Mouse (Mus musculus) midbrain, embryonic 14.5 days (tissue): ENCODE results near the gene Enpp7. TPM values are rescaled to one million over a fixed set of nuclear protein-coding genes. Genes with fewer than 3 reads are reported as not detected.

Experiments used
- ATAC-seq: fragments of 200-750 bp; cut with Nextera tagmentation; 2 replicates; pipeline ENCODE4 v1.8.0; 2017; ENCODE audit warnings: moderate number of reproducible peaks, moderate library complexity; ENCODE audit not compliant: low FRiP score, low TSS enrichment
- DNase-seq: peaks from one replicate; pipeline ENCODE4 v3.0.0-alpha.2; 2015
- H3K27ac ChIP-seq: fragments of 300-500 bp; sonication (generic); replicated peaks from 2 replicates; pipeline ENCODE4 v1.5.1; 2014; ENCODE audit warnings: mild to moderate bottlenecking, low read depth, low read length, moderate library complexity
- H3K27me3 ChIP-seq: fragments of 300-500 bp; sonication (generic); 2 replicates; pipeline ENCODE4 v1.6.1; 2014; ENCODE audit warnings: low read length, control low read depth, mixed read lengths; ENCODE audit not compliant: control insufficient read depth, insufficient read depth
- H3K36me3 ChIP-seq: fragments of 300-500 bp; sonication (generic); 2 replicates; pipeline ENCODE4 v1.6.1; 2014; ENCODE audit warnings: low read length, control low read depth; ENCODE audit not compliant: control insufficient read depth, insufficient read depth
- H3K4me1 ChIP-seq: fragments of 300-500 bp; sonication (generic); 2 replicates; pipeline ENCODE4 v1.6.1; 2014; ENCODE audit warnings: mild to moderate bottlenecking, antibody characterized with exemption, low read length, control low read depth; ENCODE audit not compliant: control insufficient read depth, insufficient read depth
- H3K4me2 ChIP-seq: fragments of 300-500 bp; sonication (generic); 2 replicates; pipeline ENCODE4 v1.6.1; 2014; ENCODE audit warnings: mild to moderate bottlenecking, low read length, moderate library complexity
- H3K4me3 ChIP-seq: fragments of 300-500 bp; sonication (generic); replicated peaks from 2 replicates; pipeline ENCODE4 v1.5.1; 2014; ENCODE audit warnings: low read depth, low read length
- H3K9ac ChIP-seq: fragments of 300-500 bp; sonication (generic); replicated peaks from 2 replicates; pipeline ENCODE4 v1.6.1; 2014; ENCODE audit warnings: mild to moderate bottlenecking, low read length, moderate library complexity
- H3K9me3 ChIP-seq: fragments of 300-500 bp; sonication (generic); 2 replicates; pipeline ENCODE4 v1.6.1; 2016; ENCODE audit warnings: low read length, control low read depth, mixed read lengths; ENCODE audit not compliant: control insufficient read depth
- WGBS: fragments of 180-500 bp; shearing (Covaris S2); extraction: QIAGEN DNeasy Blood & Tissue Kit; methylation state at CpG from one replicate; pipeline ENCODE4 v1.1.7; 2014; 5-methylcytosine and 5-hydroxymethylcytosine counted together
- polyA plus RNA-seq: library from polyadenylated mRNA; unstranded; fragments of >200 nt; fragmentation: Nextera tagmentation; extraction: Ambion mirVana; gene quantifications from 2 replicates; pipeline ENCODE4 v1.2.1, GENCODE M21; 2014

Gene Enpp7
- polyA plus RNA-seq, 1 experiment from 2014 or later = not detected

DNA sequence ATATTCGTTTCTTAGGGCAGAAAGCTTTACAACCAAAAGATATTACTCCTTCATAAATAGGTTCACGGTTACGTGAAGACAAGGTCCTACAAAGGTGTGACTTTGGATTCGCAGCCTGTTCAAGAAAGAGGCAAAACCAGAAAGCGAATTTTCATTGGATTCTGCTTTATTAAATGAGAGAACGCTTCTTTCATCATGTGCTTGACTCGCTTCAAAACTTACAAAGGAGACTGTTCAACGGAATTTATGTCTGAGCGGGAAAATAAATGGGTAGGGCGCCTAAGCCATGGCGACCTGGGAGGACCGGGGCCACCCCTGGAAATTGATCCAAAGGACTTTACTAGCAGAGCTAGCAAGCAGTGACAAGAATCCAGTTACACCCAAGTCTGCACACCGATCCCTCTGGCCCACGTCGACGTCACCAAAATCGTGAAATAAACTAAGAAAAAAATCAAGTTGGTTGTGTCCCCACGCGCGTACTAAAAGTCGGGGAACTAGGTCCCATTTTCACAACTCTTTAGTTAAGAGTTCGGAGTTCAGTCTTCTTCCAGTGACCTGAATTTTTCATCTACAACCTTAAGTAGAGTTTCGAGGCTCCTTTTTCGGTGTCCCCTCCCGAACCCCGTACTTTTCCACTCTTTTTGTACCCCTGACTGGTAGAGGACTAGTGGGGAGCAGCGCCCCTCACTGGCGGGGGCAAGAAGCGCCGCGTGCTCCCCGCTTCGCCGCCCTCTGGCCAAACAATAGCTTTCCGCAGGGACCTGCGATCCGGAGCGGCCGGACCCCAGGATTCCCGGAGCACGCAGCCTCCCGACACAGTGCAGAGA is 34.3 kb downstream of the Enpp7 start:
- Histone ChIP-seq H3K36me3 (peaks cover 12% of the 10 kb centered on the region), H3K4me2 (peak overlapping the region; percentile 95), H3K27ac (peak overlapping the region; percentile 90), H3K9ac (peak overlapping the region; percentile 93), H3K9me3 (no peaks in the 10 kb centered on the region), H3K4me1 (peaks cover 35% of the 10 kb centered on the region), H3K4me3 (peak overlapping the region; percentile 98), H3K27me3 (peaks cover 3% of the 10 kb centered on the region; the same call in 1 of the 2 replicates)
- 6% methylated on average over 42 of the region's 42 CpGs for WGBS
- ATAC-seq = no peak
- no peak for DNase-seq

DNA sequence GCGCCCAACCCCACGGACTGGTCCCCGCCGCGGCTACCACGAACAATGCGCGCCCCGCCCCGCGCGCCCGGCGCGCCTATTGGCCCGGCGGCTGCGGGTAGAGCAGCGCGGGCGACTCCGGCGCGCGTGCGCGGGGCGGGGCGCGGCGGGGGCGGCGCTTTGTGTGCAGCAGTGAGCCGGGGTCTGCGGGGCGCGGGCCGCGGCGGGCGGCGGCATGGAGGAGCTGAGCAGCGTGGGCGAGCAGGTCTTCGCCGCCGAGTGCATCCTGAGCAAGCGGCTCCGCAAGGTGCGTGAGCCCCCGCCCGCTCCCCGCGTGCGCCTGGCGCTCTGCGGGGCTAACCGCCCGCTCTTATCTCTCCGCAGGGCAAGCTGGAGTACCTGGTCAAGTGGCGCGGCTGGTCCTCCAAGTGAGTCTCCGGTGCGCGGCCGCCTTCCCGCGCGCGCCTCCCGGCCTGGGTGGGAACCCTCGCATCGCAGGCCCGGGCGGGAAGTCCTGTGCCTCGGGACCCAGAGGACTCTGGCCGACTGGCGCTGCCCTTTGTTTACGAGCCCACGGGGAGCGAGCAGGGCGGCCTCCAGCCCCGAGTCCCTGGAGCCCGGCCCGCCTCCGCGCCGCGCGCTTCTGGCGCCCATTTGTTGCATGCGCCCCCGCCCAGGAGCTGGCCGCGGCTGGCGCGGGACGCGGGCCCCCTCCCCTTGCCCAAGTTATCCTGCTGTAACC is 35.1 kb downstream of the Enpp7 start, which contains the start of gene Cbx2:
TSS of gene Cbx2 (plus strand) at position 68 of the 721 bp plus-strand sequence.
- Histone ChIP-seq H3K4me2 (peak within 1 kb of the TSS; percentile 95), H3K36me3 (peaks cover 20% of the 10 kb centered on the region), H3K4me3 (peak within 1 kb of the TSS; percentile 98), H3K27ac (peak within 1 kb of the TSS; percentile 90), H3K4me1 (peaks cover 35% of the 10 kb centered on the region), H3K9ac (peak within 1 kb of the TSS; percentile 93), H3K9me3 (no peaks in the 10 kb centered on the region), H3K27me3 (peaks cover 3% of the 10 kb centered on the region; the same call in 1 of the 2 replicates)
- ATAC-seq (peak; percentile 93), DNase-seq (peak; percentile 98)
- under 1% methylated on average over 90 of the region's 99 CpGs for WGBS

DNA sequence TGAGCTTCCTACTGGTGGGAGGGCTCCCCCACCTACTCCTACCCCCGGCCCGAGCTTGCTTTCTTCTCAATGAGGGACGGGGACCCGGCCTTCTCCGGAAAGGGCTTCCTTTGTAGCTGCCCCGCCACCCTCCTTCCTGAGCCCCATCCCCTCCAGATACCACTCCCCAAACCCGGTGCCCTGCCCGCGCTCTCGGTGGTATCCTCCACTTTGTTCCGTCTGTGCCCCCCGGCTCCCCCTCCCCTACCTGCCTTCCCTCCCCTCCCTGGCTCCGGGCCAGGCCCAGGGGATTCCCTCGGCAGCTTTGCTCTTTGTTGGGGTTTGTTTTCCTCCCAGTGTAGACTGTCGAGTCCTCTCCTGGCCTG is 35.6 kb downstream of the Enpp7 start:
- peak; percentile 72 for DNase-seq
- under 1% methylated on average over 15 of the region's 15 CpGs for WGBS
- Histone ChIP-seq H3K27ac (peak overlapping the region; percentile 90), H3K27me3 (peaks cover 3% of the 10 kb centered on the region; the same call in 1 of the 2 replicates), H3K4me1 (peaks cover 35% of the 10 kb centered on the region), H3K9ac (peak overlapping the region; percentile 93), H3K4me2 (peak overlapping the region; percentile 95), H3K9me3 (no peaks in the 10 kb centered on the region), H3K36me3 (peaks cover 26% of the 10 kb centered on the region), H3K4me3 (peak overlapping the region; percentile 98)
- ATAC-seq = peak; percentile 13; the same call in 1 of the 2 replicates

DNA sequence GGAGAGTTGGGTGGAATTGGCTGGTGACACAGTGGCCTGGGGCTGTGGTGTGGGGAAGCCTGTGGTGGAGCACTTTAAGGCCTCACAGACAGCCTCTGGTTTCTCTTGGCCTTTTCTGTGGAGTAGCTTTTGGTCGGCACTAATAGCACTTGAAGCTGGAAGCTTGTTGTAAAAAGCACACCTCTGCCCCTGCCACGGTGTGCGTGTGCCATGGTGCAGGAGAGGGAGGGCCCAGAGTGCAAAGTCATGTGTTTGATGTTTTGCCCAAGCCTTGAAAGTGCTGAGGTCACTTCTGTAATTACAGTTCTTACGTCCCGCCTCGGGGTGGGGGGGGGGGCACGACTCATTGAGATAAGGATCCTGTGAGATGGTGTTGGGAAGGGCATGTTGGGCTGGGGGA is 36.3 kb downstream of the Enpp7 start:
- H3K36me3 ChIP-seq = peaks cover 32% of the 10 kb centered on the region
- no peaks in the 10 kb centered on the region for H3K9me3 ChIP-seq
- 22% methylated on average over 7 of the region's 7 CpGs for WGBS
- peak overlapping the region; percentile 90; the same call in 1 of the 2 replicates for H3K27ac ChIP-seq
- peak overlapping the region; percentile 95 for H3K4me2 ChIP-seq
- DNase-seq = no peak
- ATAC-seq = no peak
- H3K4me1 ChIP-seq = peaks cover 35% of the 10 kb centered on the region
- peaks cover 3% of the 10 kb centered on the region; the same call in 1 of the 2 replicates for H3K27me3 ChIP-seq
- H3K4me3 ChIP-seq = peak overlapping the region; percentile 98
- H3K9ac ChIP-seq = peak overlapping the region; percentile 93

DNA sequence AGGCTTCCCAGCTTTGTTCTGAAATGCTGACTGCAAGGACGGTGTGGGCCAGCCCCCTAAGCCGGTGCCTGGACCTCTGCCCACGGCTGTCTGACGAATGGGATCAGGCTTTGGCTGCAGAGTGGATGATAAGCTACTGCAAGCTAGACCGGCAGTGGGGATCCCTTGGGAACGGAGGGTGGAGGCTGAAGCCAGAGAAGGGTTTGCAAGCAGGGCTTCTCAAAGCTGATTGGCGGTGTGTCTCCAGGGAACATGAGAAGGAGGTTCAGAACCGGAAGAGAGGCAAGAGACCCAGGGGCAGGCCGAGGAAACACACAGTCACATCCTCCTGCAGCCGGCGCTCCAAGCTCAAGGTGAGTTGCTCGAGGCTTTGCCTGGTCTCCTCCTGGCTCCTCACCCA is 38.2 kb downstream of the Enpp7 start:
- DNase-seq (peak; percentile 82), ATAC-seq (no peak)
- peak overlapping the region; percentile 52 for H3K27ac ChIP-seq
- H3K36me3 ChIP-seq = peaks cover 50% of the 10 kb centered on the region
- H3K4me3 ChIP-seq = peak overlapping the region; percentile 98; the same call in 1 of the 2 replicates
- H3K9me3 ChIP-seq = no peaks in the 10 kb centered on the region
- peaks cover 3% of the 10 kb centered on the region; the same call in 1 of the 2 replicates for H3K27me3 ChIP-seq
- WGBS = 32% methylated on average over 12 of the region's 12 CpGs
- peak overlapping the region; percentile 95 for H3K4me2 ChIP-seq
- peaks cover 37% of the 10 kb centered on the region for H3K4me1 ChIP-seq
- peak overlapping the region; percentile 31; the same call in 1 of the 2 replicates for H3K9ac ChIP-seq

DNA sequence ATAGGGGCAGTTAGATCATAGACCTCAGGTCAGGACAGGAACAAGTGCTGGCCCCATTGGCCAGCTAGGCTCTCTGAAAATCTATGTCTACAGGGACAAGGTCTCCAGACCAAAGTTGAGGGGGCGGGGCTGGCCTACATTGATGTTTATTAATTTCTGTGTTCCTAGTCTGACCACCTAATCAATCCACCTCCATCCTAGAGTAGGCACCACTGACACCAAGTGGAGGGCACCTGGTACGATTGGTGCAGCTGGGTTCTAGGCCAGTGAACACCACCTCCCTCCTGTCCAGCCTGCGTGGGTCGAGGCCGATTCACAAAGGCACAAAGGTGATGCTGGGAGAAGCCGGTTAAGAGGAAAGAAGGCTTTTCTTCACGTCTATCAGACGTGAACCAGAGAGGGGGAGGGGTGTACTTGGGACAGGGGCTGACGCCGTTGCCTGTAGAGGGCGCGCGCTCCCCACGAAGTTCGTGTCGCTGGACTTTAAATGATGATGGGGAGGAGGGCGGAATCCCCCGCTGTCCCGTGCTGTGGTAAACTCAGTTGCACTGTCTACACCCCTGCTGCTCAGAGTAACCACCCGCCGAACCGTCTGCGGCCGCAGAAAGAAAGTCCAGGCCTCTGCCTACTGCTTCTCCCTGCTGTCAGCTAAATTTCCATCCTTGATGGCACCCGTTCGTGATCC is 46.0 kb downstream of the Enpp7 start:
- Histone ChIP-seq H3K9me3 (no peaks in the 10 kb centered on the region), H3K4me3 (peak overlapping the region; percentile 19; the same call in 1 of the 2 replicates), H3K4me1 (peaks cover 37% of the 10 kb centered on the region), H3K9ac (no peak overlapping the region), H3K27me3 (peaks cover 46% of the 10 kb centered on the region), H3K36me3 (peaks cover 30% of the 10 kb centered on the region), H3K27ac (no peak overlapping the region), H3K4me2 (peak overlapping the region; percentile 41)
- peak; percentile 92 for DNase-seq
- peak; percentile 57 for ATAC-seq
- 1% methylated on average over 26 of the region's 26 CpGs for WGBS

DNA sequence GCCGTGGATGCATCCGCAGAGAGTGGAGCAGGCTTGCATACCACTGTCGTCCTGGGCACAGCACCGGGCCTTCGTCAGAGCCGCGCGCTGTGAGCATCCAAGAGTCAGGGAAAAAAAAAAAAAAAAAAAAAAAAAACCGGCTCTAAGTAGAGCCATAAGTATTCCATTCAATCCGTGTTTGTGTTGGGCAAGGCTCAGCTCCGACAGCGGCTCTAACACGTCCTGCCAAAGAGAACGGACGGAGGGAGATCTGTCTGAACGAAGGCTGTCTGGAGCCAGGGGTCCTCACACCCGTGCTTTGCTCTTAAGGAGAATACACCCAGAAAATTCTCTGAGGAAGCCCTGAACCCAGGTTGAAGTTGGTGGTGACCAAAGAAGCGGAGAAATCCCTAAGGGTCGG is 46.6 kb downstream of the Enpp7 start:
- Histone ChIP-seq H3K27me3 (peaks cover 51% of the 10 kb centered on the region), H3K4me1 (peaks cover 41% of the 10 kb centered on the region)

DNA sequence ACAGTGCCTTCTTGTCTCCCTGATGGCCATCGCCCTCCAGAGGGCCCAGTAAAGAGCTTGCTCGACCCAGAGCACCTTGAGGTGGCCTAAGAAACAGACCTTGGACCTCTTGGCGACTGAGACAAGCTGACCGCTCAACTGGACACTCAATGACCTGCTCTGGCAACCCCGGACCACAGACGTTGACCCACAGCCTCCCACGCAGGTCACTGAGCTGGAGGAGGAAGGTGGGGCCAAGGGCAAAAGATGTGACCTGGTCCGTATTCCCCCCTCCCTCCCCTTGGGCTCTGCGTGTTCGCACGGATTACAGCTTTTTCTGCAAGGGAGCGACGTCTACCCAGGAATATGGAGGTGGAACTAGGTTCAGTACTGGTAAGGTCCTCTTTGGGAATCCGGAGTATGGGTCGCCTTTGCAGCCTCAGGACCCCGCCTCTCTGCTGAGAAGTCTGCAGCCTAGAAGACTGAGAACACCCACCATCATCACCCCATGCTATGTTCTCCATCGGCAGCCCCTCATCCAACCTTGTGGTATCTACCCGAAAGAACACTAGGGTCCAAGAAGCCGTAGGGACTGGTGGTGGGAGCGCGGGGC is 47.2 kb downstream of the Enpp7 start:
- Histone ChIP-seq H3K4me3 (no peak overlapping the region; the same call in 1 of the 2 replicates), H3K4me2 (peak overlapping the region; percentile 41), H3K36me3 (peaks cover 22% of the 10 kb centered on the region), H3K9ac (no peak overlapping the region), H3K4me1 (peaks cover 46% of the 10 kb centered on the region), H3K9me3 (no peaks in the 10 kb centered on the region), H3K27ac (no peak overlapping the region), H3K27me3 (peaks cover 51% of the 10 kb centered on the region)
- no peak for ATAC-seq
- DNase-seq = no peak
- WGBS = 2% methylated on average over 21 of the region's 21 CpGs

More for the DNA sequence above, 46.6 kb downstream of the Enpp7 start:
- Histone ChIP-seq H3K36me3 (peaks cover 28% of the 10 kb centered on the region), H3K9me3 (no peaks in the 10 kb centered on the region), H3K9ac (no peak overlapping the region), H3K27ac (no peak overlapping the region), H3K4me2 (peak overlapping the region; percentile 41), H3K4me3 (peak overlapping the region; percentile 19; the same call in 1 of the 2 replicates)
- no peak; the same call in 1 of the 2 replicates for ATAC-seq
- peak; percentile 42 for DNase-seq
- whole genome bisulfite sequencing = 4% methylated on average over 19 of the region's 19 CpGs
